Mouse (Mus musculus): ENCODE results near the gene Asb6.

Asb6 gene

DNA sequence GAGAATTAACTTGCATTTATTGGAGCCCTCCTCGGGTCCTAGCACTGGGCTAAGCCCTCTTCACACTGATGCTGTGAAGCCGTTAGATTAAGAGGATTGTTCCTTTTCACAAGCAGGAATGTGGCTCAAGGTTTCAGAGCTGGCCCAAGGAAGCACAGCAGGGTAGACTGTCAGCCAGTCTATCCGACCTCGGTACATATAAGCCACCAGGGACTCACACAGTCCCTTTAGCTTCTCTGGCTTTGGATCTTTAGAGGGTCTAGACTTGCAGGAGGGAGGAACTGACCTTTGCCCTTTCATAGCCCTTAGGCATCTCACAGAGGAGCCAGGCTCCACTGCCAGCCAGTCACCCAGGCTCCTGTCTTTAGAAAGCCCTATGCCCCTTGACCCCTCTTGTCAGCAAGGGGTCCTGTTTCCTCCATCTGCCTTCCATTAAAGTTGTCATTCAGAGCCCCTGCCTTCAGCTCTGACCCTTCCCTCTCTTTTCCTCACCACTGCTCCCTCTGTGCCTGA lies at the start of gene Asb6:
TSS of gene Asb6 (minus strand) at position 51 of the 513 bp plus-strand sequence.
- DNase-seq (ENCODE audit: low spot score): no peak

DNA sequence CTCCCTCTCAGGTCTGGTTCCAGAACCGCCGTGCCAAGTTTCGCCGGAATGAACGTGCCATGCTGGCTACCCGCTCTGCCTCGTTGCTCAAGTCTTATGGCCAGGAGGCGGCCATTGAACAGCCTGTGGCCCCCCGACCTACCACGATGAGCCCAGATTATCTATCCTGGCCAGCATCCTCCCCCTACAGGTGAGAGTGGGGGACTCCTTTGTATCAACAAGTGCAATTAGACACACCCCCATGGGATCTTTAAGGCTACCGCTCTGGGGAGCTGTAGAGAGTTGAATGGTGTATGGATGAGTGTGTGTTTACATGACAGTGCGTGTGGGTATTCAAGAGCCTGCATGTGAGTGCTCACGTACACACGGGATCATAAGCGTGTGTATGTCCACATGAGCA lies 49.3 kb upstream of the Asb6 start:
- DNase-seq (ENCODE audit: low spot score): no peak

DNA sequence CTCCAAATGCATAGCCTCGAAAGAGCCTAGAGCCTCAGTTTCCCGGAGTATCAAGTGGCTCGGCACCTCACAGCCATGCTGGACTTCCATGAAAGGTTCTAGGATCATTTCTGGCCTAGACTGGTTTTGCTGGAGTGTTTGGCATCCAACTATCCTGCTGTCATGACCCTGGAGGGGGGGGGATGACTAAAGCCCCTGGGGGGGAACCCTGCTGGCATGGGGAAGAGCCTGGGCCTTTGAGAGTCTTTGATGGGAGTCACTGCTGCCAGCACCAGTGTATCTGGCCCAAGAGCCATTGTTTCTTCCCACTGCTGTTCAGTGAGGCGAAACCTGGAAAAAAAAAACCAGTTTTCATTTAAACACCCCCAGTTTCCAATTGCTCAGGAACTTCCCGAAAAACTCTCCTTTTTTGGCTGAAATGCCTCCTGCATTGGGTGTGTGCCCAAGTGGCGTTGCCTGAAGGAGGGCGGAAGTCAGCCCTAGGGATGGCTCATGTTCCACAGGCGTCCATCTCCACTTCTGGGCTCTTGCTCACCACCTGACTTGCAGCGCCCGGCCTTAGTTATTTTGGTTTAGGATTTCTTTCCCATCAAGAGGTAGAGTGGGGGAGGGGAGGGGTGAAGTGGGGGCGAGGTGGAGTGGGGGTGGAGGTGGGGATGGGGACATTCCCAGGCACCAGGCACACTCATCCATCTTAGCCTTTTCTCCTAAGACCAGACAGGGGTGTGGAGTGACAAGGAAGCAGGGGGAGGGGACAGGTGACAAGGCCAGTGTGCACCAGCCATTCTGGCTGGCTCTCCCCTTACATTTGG lies 45.7 kb upstream of the Asb6 start:
- DNase-seq (ENCODE audit: low spot score): no peak

DNA sequence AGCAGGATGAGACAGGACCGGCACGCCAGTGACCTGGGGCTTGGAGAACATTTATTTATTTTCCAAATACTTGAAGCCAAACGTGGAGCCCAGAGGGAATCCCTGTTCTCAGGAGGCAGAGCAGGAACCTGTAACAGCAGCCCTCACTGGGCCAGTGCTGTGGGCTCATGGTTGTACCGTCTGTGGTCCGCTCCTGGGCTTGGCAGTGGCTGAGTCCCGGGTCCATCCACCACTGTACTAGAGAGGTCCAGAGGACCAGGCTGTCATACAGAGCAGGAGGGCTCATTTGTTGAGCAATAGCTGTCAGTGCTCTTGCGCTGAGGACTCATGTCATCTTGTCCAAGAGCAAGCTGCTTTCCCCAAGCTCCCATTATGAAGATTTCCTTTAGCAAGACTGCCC lies 45.0 kb upstream of the Asb6 start:
- no peak for DNase-seq (ENCODE audit: low spot score)

GRCm38 (mm10) chr2:30874445-30874844 lies 44.3 kb upstream of the Asb6 start:
- DNase-seq (ENCODE audit: low spot score): no peak

- DNase-seq (ENCODE audit: low spot score): no peak
Measured at GRCm38 (mm10) chr2:30872669-30873068, 42.5 kb upstream of the Asb6 start.

- DNase-seq (ENCODE audit: low spot score): no peak
Measured at GRCm38 (mm10) chr2:30870863-30871262, 40.7 kb upstream of the Asb6 start.

DNA sequence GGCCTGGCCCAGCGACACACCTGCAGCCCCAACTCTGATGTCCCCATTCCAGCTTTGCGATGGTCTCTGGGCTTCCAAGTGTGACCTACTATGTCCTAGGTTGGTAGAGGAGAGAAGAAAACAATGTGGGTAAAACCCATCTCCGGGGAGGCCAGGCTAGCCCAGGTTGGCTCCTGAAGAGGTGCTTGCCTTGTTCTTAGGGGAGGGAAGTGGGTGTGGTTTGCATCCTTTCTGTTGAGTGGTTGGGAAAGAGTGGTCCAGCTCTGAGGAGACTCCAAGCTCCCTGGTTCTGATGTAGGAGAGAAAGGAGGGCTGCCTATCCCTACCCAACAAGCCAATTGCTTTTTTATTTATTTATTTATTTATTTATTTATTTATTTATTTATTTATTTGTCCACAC lies 35.3 kb upstream of the Asb6 start:
- DNase-seq (ENCODE audit: low spot score): no peak

DNA sequence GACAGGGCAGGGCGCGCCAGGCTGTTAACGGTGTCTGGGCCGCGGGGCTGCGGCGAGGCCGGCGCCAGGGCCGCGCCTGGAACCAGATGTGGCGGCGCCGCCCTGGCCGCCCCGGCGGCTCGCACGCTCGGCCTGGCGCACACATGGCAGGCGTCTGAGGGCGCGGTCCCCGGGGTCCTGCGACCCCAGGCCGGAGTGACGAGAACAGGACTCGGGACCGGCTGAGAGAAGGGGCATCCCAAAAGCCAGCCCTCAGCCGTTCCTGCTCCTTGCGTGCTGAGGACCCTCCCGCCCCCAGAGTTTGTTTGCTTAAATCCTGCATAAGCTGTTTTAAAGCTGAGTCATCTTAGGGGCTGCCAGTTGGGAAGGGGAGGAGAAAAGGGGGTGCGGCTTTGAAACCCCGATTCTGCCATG lies 34.8 kb upstream of the Asb6 start:
- no peak for DNase-seq (ENCODE audit: low spot score)

- no peak for DNase-seq (ENCODE audit: low spot score)
Measured at GRCm38 (mm10) chr2:30863574-30863973, 33.4 kb upstream of the Asb6 start.

DNA sequence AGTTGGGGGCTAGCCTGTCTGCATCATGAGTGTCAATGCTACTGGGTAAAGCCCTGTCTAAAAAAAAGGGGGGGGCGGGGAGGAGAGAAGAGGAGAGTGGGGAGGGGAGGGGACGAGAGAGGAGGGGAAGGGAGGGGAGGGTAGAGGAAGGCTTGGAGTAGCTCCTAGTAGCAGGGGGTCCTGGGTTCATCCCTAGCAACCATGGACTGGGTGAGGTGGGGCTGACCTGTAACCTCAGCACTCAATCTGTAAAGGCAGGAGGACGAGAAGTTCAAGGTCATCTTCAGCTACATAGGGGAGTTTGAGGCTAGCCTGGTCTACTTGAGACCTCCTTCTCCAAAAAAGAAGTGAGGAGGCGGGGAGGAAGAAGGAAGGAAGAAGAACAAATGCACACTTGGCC lies 31.9 kb upstream of the Asb6 start:
- no peak for DNase-seq (ENCODE audit: low spot score)

GRCm38 (mm10) chr2:30859782-30860181 lies 29.6 kb upstream of the Asb6 start:
- DNase-seq (ENCODE audit: low spot score): no peak

GRCm38 (mm10) chr2:30857076-30857475 lies 26.9 kb upstream of the Asb6 start:
- DNase-seq (ENCODE audit: low spot score): no peak

- no peak for DNase-seq (ENCODE audit: low spot score)
Measured at GRCm38 (mm10) chr2:30852771-30853313, 22.7 kb upstream of the Asb6 start.

- no peak for DNase-seq (ENCODE audit: low spot score)
Measured at GRCm38 (mm10) chr2:30850581-30850980, 20.4 kb upstream of the Asb6 start.

- no peak for DNase-seq (ENCODE audit: low spot score)
Measured at GRCm38 (mm10) chr2:30848184-30848583, 18.1 kb upstream of the Asb6 start.

DNA sequence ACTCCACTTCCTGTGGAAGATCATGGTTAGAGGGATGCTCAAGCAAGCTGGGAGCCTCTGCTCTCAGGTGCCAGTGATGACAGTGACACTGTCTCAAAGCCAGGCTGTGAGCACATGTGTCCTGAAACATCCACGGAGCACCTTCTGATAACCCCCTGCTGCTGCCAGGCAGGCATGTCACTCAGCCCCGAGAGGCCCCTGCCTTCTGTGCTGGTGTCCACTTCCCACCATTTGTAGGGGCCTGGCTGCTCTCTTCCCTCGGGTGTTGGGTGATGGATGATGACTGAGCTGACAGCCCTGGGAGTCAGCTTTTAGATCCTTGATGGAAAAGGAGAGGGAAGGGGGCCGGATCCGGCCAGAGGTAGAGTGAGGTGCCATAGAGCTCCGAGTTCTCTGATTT lies 16.6 kb upstream of the Asb6 start:
- DNase-seq (ENCODE audit: low spot score): no peak

GRCm38 (mm10) chr2:30846236-30846635 lies 16.1 kb upstream of the Asb6 start:
- no peak for DNase-seq (ENCODE audit: low spot score)

- DNase-seq (ENCODE audit: low spot score): no peak
Measured at GRCm38 (mm10) chr2:30845152-30846070, 15.3 kb upstream of the Asb6 start.

- DNase-seq (ENCODE audit: low spot score): no peak
Measured at GRCm38 (mm10) chr2:30842615-30843014, 12.5 kb upstream of the Asb6 start.

DNA sequence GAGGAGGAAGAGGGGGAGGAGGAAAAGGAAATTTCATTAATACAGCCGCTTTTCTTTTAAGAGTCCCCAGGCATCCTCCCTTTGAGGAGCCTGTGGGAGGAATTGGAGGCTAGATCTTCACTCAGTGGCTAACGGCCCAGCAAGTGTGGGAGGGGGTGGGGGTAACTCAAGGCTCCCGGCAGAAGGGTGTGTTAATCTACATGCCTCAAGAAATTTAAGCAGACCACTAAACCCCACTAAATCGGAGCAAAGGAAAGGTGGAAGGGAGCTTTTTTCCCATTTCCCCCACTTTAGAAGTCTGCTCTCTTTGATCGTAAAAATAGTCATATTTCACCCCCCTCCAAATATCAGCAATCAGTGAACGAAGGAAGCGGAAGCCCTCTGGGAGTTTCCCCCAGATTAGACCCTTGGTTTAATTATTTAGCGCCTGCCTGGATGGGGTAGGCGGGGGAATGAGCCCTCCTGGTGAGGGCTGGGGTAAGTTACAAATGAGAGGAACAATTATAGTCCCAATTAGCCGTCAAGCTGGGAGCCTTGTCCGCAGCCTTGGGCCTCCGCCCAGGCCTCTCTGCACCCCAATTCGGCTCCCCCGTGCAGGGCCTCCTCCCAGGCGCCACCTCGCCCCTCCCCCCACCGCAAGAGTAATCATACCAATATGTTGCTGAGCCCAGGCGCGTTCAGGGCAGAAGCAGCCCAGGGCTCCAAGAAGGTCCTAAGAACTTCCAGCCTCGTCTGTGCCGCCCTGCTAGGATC lies 6.3 kb upstream of the Asb6 start:
- DNase-seq (ENCODE audit: low spot score): peak; percentile 37
